In the genomic region with DNA sequence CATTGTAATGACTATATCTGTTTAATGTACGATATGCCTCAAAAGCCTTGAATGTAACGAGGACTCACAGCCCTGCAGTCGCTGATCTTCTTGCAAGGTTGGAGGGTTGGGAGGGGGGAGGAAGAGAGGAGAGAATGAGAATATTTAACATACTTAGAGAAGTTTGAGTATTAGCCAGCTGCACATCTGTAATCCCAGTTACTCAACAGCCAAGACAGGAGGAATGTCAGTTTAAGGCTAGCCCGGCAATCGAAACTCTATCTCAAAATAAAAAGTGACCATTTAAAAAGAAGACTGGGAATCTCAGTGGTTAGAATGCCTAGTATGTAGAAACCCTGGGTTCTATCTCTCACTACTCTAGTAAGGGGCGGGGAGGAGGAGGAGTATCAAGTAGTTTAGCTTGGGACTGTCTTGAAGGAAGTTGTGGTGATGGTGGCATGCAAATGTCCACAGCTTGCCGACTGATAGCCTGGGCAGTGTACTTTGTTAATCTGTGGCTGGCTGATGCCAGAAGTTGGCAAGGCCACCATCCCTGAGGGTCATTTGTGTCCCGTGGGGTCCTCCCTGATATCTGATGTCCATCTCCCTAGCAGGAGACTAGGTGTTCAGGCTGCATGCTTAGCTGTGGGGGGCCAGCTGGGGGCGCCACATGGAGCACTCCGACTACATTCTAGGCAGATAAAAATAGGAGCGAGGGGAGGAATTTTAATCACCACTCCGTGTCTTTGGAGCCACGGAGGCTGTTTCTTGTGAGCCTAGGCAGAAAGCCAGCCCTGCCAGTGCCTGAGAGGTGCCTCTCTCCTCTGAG, we compare ENCODE assay signal across 9 mouse cellular contexts. TPM values are rescaled to one million over a fixed set of nuclear protein-coding genes. Genes with fewer than 3 reads are reported as not detected.
DNase-seq lines count a peak whose midpoint lies in the region; ATAC-seq and TF ChIP-seq lines count a peak whose summit lies in the region.
"Had no signal": no experiment of that assay in that cellular context is flagged by ENCODE, and none has a peak within 500 bp of the region (broad histone marks: within the 10 kb centered on the region; RNA-seq: fewer than 3 reads in every experiment).

No protein-coding gene starts in this region.

- H3K4me3 ChIP-seq in midbrain, embryonic 10.5 days: no peak overlapping the region
- no peak overlapping the region for H3K4me3 ChIP-seq in midbrain, embryonic 16.5 days (ENCODE audit: low read depth, low read length)
- H3K4me3 ChIP-seq in myocyte: no peak overlapping the region

- peaks cover 65% of the 10 kb centered on the region for H3K4me1 ChIP-seq in midbrain, embryonic 10.5 days
- peaks cover 19% of the 10 kb centered on the region for H3K4me1 ChIP-seq in midbrain, embryonic 16.5 days (ENCODE audit: control insufficient read depth, insufficient read depth, low read length)

- no peaks in the 10 kb centered on the region for H3K79me2 ChIP-seq in myocyte (ENCODE audit: control insufficient read depth, insufficient read depth)

- 0 out of 2 replicates have a peak, but pooled peaks cover 9% of the 10 kb centered on the region for H3K36me3 ChIP-seq in midbrain, embryonic 10.5 days
- H3K36me3 ChIP-seq in midbrain, embryonic 16.5 days (ENCODE audit: control insufficient read depth, insufficient read depth, low read length): no peaks in the 10 kb centered on the region
- no peaks in the 10 kb centered on the region for H3K36me3 ChIP-seq in myocyte (ENCODE audit: control insufficient read depth, insufficient read depth)

- ATAC-seq in midbrain, embryonic 16.5 days: no peak

- H3K9me3 ChIP-seq in midbrain, embryonic 10.5 days (replicated peaks): no peaks in the 10 kb centered on the region
- no peaks in the 10 kb centered on the region for H3K9me3 ChIP-seq in midbrain, embryonic 16.5 days (replicated peaks; ENCODE audit: control insufficient read depth, low read length, poor library complexity, severe bottlenecking)

- H3ac ChIP-seq in myocyte (ENCODE audit: control insufficient read depth, insufficient read length): no peak overlapping the region

- WGBS in midbrain, embryonic 10.5 days: 77% methylated on average over 13 of the region's 13 CpGs
- 60% methylated on average over 13 of the region's 13 CpGs for WGBS in midbrain, embryonic 16.5 days

- no peak overlapping the region for H3K9ac ChIP-seq in midbrain, embryonic 16.5 days (ENCODE audit: low read depth, low read length)

- no peaks in the 10 kb centered on the region for H3K27me3 ChIP-seq in midbrain, embryonic 10.5 days (ENCODE audit: low read depth, poor library complexity, severe bottlenecking)
- no peaks in the 10 kb centered on the region for H3K27me3 ChIP-seq in midbrain, embryonic 16.5 days (ENCODE audit: control insufficient read depth, insufficient read depth, low read depth, low read length)
- peaks cover 25% of the 10 kb centered on the region for H3K27me3 ChIP-seq in myocyte (ENCODE audit: control insufficient read depth, insufficient read depth, insufficient read length)

- H3K27ac ChIP-seq in midbrain, embryonic 10.5 days (replicated peaks): peak overlapping the region; percentile 25; the same call in 1 of the 2 replicates
- no peak overlapping the region for H3K27ac ChIP-seq in midbrain, embryonic 16.5 days (ENCODE audit: low read length)

- DNase-seq in adrenal gland, postnatal 36 days: peak; percentile 28 to 64
- DNase-seq in adrenal gland, adult 2 months: no peak
- DNase-seq in midbrain, embryonic 10.5 days (ENCODE audit: low spot score): no peak
- peak; percentile 42 to 81 for DNase-seq in frontal cortex, adult 2 months (ENCODE audit: extremely low spot score in 1 of 2, low spot score in 1 of 2)
- DNase-seq in left cerebral cortex, adult 11 months (ENCODE audit: low spot score): peak; percentile 47
- no peak for DNase-seq in adrenal gland, adult 18-20 months (ENCODE audit: low spot score in 2 of 2)

- no peak for TF ChIP-seq POLR2A in myocyte (IDR thresholded peaks at IDR 0.05; ENCODE audit: insufficient read length, low read depth)

- no peak overlapping the region for H3K4me2 ChIP-seq in midbrain, embryonic 16.5 days (ENCODE audit: low read length)
- peak overlapping the region; percentile 24 for H3K4me2 ChIP-seq in myocyte (ENCODE audit: low read depth)

TF ChIP-seq in myocyte, 11 proteins besides CTCF, POLR2A, EP300 and RAD21:
- TF ChIP-seq TCF12 (IDR thresholded peaks at IDR 0.05; ENCODE audit: insufficient read depth, poor library complexity, severe bottlenecking) (no peak), MAX (IDR thresholded peaks at IDR 0.05; ENCODE audit: low read depth) (no peak), MYOD1 (IDR thresholded peaks at IDR 0.05; ENCODE audit: control insufficient read depth in 1 of 3, insufficient read length in 2 of 3, low read depth in 2 of 3) (no peak), SRF (IDR thresholded peaks at IDR 0.05; ENCODE audit: control insufficient read depth, insufficient read length, low read depth) (no peak), E2F4 (IDR thresholded peaks at IDR 0.05; ENCODE audit: insufficient read depth) (no peak), USF1 (IDR thresholded peaks at IDR 0.05; ENCODE audit: low read depth) (no peak), MYOG (IDR thresholded peaks at IDR 0.05; ENCODE audit: control insufficient read depth in 1 of 3, insufficient read depth in 1 of 3, insufficient read length in 2 of 3, low read depth in 2 of 3) (no peak), POLR2AphosphoS2 (IDR thresholded peaks at IDR 0.05; ENCODE audit: insufficient read length, low read depth) (no peak), REST (IDR thresholded peaks at IDR 0.05; ENCODE audit: insufficient read depth, insufficient read length) (no peak)

RNA-seq across cellular contexts. Expression of a gene that starts 46.4 kb away (rescaled TPM):
- 10 to 100 TPM; 40.8 to 51.1 TPM for total RNA-seq in adrenal gland, postnatal 36 days (2021)
- total RNA-seq in adrenal gland, adult 2 months (2021): 10 to 100 TPM; 43.5 to 53.9 TPM
- polyA plus RNA-seq in adrenal gland, adult 2 months (2012; rRNA removed): 56.8 and 62.0 TPM in 2 replicates
- polyA plus RNA-seq in midbrain, embryonic 10.5 days (2016; fragmentation: Nextera tagmentation; extraction: Ambion mirVana): 72.3 and 80.1 TPM in 2 replicates
- 53.9 and 66.7 TPM in 2 replicates for polyA plus RNA-seq in midbrain, embryonic 16.5 days (2015; fragmentation: Nextera tagmentation; extraction: Ambion mirVana)
- polyA plus RNA-seq in frontal cortex, adult 2 months (2012; rRNA removed): 23.1 and 26.6 TPM in 2 replicates
- polyA plus RNA-seq in myocyte (2012; fragmentation: generic; extraction: Trizol): 0.11 TPM
- total RNA-seq in adrenal gland, adult 18-20 months (2021): 10 to 100 TPM; 29.0 to 33.1 TPM
- polyA plus RNA-seq: C2C12 had no signal

Comparison
In these comparisons a context has a peak if more than half of its experiments do, and no peak if none do; other contexts are left out.
1. DNase-seq: peak in adrenal gland, postnatal 36 days (2 of 2), frontal cortex, adult 2 months (2 of 2) and left cerebral cortex, adult 11 months (single experiment); none in adrenal gland, adult 2 months (single experiment), midbrain, embryonic 10.5 days (single experiment) and adrenal gland, adult 18-20 months (0 of 2).
2. RNA of a gene that starts 46.4 kb away (polyA plus RNA-seq): 72.3 to 80.1 TPM in midbrain, embryonic 10.5 days, 56.8 to 62.0 TPM in adrenal gland, adult 2 months, 53.9 to 66.7 TPM in midbrain, embryonic 16.5 days and 23.1 to 26.6 TPM in frontal cortex, adult 2 months; 0.11 TPM in myocyte (single experiment); every median in the first group is over 10 times any median in the second.